Comparison of ENCODE assay signal across 9 mouse cellular contexts in genomic region chr2:165511530-165511929, GRCm38 (mm10). TPM values are rescaled to one million over a fixed set of nuclear protein-coding genes. Genes with fewer than 3 reads are reported as not detected.
DNase-seq lines count a peak whose midpoint lies in the region; ATAC-seq and TF ChIP-seq lines count a peak whose summit lies in the region.
"Not testable (repeated sequence)": the region's sequence is repeated elsewhere in the genome, so short reads cannot be mapped to it uniquely, and the experiment has no call there.
"Had no signal": no experiment of that assay in that cellular context is flagged by ENCODE, and none has a peak within 500 bp of the region (broad histone marks: within the 10 kb centered on the region; RNA-seq: fewer than 3 reads in every experiment).

No protein-coding gene starts in this region.

- H3K9ac ChIP-seq in kidney, postnatal 0 days (ENCODE audit: low read depth, low read length); stomach, postnatal 0 days (ENCODE audit: low read length): not testable (repeated sequence)

- H3K4me3 ChIP-seq in kidney, postnatal 0 days (replicated peaks; ENCODE audit: low read depth, low read length); stomach, postnatal 0 days (ENCODE audit: low read depth, low read length): not testable (repeated sequence)

- DNase-seq in ES-CJ7 (ENCODE audit: low read depth, low spot score) (peak; percentile 79), WW6 (ENCODE audit: low read depth, low spot score) (peak; percentile 20)
- DNase-seq in c-Kit-positive CD71-positive TER-119-positive erythroid progenitor cells, embryonic 14.5 days (ENCODE audit: low spot score) = peak; percentile 18
- peak; percentile 16 for DNase-seq in kidney, postnatal 0 days (ENCODE audit: low spot score)
- peak; percentile 64 for DNase-seq in stomach, postnatal 0 days (ENCODE audit: low spot score)

- not testable (repeated sequence) for H3K27ac ChIP-seq in kidney, postnatal 0 days; stomach, postnatal 0 days (replicated peaks)

- H3K36me3 ChIP-seq in kidney, postnatal 0 days (ENCODE audit: insufficient read depth, low read length); stomach, postnatal 0 days (ENCODE audit: control insufficient read depth, insufficient read depth, low read length): not testable (repeated sequence)

- H3K4me2 ChIP-seq in kidney, postnatal 0 days (ENCODE audit: low read length); stomach, postnatal 0 days (replicated peaks; ENCODE audit: low read depth): not testable (repeated sequence)

- ATAC-seq in kidney, postnatal 0 days (replicated peaks; ENCODE audit: low FRiP score, low read depth) = not testable (repeated sequence)
- peak; percentile 75 for ATAC-seq in megakaryocyte progenitor cell, adult 5-6 weeks (replicated peaks; ENCODE audit: poor library complexity)
- ATAC-seq in stomach, postnatal 0 days (ENCODE audit: low FRiP score, low TSS enrichment) = peak; percentile 69

- WGBS in kidney, postnatal 0 days = 80% methylated on average over 4 of the region's 4 CpGs
- WGBS in stomach, postnatal 0 days = 83% methylated on average over 4 of the region's 4 CpGs

- not testable (repeated sequence) for H3K9me3 ChIP-seq in kidney, postnatal 0 days (replicated peaks; ENCODE audit: low read length); stomach, postnatal 0 days (ENCODE audit: control insufficient read depth, low read length)

- TF ChIP-seq CTCF in kidney, postnatal 0 days (IDR thresholded peaks at IDR 0.05; ENCODE audit: low read depth) = peak; percentile 18; the same call in 1 of the 2 replicates
- TF ChIP-seq CTCF in stomach, postnatal 0 days (IDR thresholded peaks at IDR 0.05; ENCODE audit: low read depth) = not testable (repeated sequence)

- peaks cover 11% of the 10 kb centered on the region for H3K4me1 ChIP-seq in kidney, postnatal 0 days (replicated peaks; ENCODE audit: insufficient read depth, low read length)
- not testable (repeated sequence) for H3K4me1 ChIP-seq in stomach, postnatal 0 days (replicated peaks; ENCODE audit: control insufficient read depth, insufficient read depth)

- H3K27me3 ChIP-seq in kidney, postnatal 0 days (ENCODE audit: insufficient read depth, low read length); stomach, postnatal 0 days (ENCODE audit: control insufficient read depth, insufficient read depth, low read length): not testable (repeated sequence)

- TF ChIP-seq EP300 in stomach, postnatal 0 days (optimal IDR thresholded peaks at IDR 0.05) = not testable (repeated sequence)

RNA-seq across cellular contexts. Expression of gene Slc2a10, which starts 7.9 kb away (rescaled TPM):
- 3.2 and 4.3 TPM in 2 replicates for polyA plus RNA-seq in kidney, postnatal 0 days (2015; fragmentation: Nextera tagmentation; extraction: Ambion mirVana)
- total RNA-seq in megakaryocyte progenitor cell, adult 5-6 weeks (2015) = 0.05 and 0.12 TPM in 2 replicates
- total RNA-seq in megakaryocyte progenitor cell, adult 5-6 weeks (2017) = 0.21 and 0.57 TPM in 2 replicates
- 10.1 and 10.7 TPM in 2 replicates for polyA plus RNA-seq in stomach, postnatal 0 days (2015; fragmentation: Nextera tagmentation; extraction: Ambion mirVana)
- total RNA-seq: CH12.LX had no signal
- polyA plus RNA-seq: activated CD4-positive, CD25-positive, alpha-beta regulatory T cell, adult 4 months; erythroblast, embryonic 14.5 days had no signal

RNA-seq across cellular contexts. Expression of gene Trp53rka, which starts 18.4 kb away (rescaled TPM):
- polyA plus RNA-seq in kidney, postnatal 0 days (2015; fragmentation: Nextera tagmentation; extraction: Ambion mirVana) = 27.2 and 27.5 TPM in 2 replicates
- total RNA-seq in megakaryocyte progenitor cell, adult 5-6 weeks (2015) = 6.7 and 9.4 TPM in 2 replicates
- total RNA-seq in megakaryocyte progenitor cell, adult 5-6 weeks (2017) = 7.6 and 8.6 TPM in 2 replicates
- polyA plus RNA-seq in stomach, postnatal 0 days (2015; fragmentation: Nextera tagmentation; extraction: Ambion mirVana) = 19.7 and 21.3 TPM in 2 replicates

RNA-seq across cellular contexts. Expression of gene Slc13a3, which starts 38.5 kb away (rescaled TPM):
- polyA plus RNA-seq in kidney, postnatal 0 days (2015; fragmentation: Nextera tagmentation; extraction: Ambion mirVana) = 8.3 and 9.7 TPM in 2 replicates
- total RNA-seq in megakaryocyte progenitor cell, adult 5-6 weeks (2015) = 0.15 TPM in 1 of 2 replicates, not detected in the other
- 0.08 TPM in 1 of 2 replicates, not detected in the other for total RNA-seq in megakaryocyte progenitor cell, adult 5-6 weeks (2017)
- 0.34 and 0.64 TPM in 2 replicates for polyA plus RNA-seq in stomach, postnatal 0 days (2015; fragmentation: Nextera tagmentation; extraction: Ambion mirVana)
- total RNA-seq: CH12.LX had no signal
- polyA plus RNA-seq: activated CD4-positive, CD25-positive, alpha-beta regulatory T cell, adult 4 months had no signal

Comparison
In these comparisons a context has a peak if more than half of its experiments do, and no peak if none do; other contexts are left out.
1. DNase-seq: peak in every context shown above with its lines; median percentile 79 in ES-CJ7; 64 in stomach, postnatal 0 days; 20 in WW6; 18 in c-Kit-positive CD71-positive TER-119-positive erythroid progenitor cells, embryonic 14.5 days; 16 in kidney, postnatal 0 days.